Mouse (Mus musculus): ENCODE measurements at regions not wholly inside any gene's neighbourhood (a gene's known extent, or its start where the extent isn't known, plus 50 kb on each side); places are given as distances from the start of the nearest gene placed in this dataset.

GRCm38 (mm10) chr6:25471721-25472120, 218.8 kb downstream of the Gpr37 start:
- TF ChIP-seq CTCF (IDR thresholded peaks at IDR 0.05) = no peak
- in situ Hi-C loops (cut with MboI; ENCODE audit: low pct_unique_long_range_greater_than_20kb) = no loop called here
- H3K27me3 ChIP-seq = no peaks in the 10 kb centered on the region
- no peak for DNase-seq (ENCODE audit: low read depth, low spot score)
- POLR2A ChIA-PET = no interaction called here
- ATAC-seq = no peak
- CTCF ChIA-PET = no interaction called here

GRCm38 (mm10) chr6:25463011-25463410, 227.5 kb downstream of the Gpr37 start:
- POLR2A ChIA-PET = no interaction called here
- CTCF ChIA-PET = interaction anchor here (1.2 kb wide), 1 partner anchor 11 kb away, joined by 5 read pairs; no protein-coding TSS in a partner anchor

DNA sequence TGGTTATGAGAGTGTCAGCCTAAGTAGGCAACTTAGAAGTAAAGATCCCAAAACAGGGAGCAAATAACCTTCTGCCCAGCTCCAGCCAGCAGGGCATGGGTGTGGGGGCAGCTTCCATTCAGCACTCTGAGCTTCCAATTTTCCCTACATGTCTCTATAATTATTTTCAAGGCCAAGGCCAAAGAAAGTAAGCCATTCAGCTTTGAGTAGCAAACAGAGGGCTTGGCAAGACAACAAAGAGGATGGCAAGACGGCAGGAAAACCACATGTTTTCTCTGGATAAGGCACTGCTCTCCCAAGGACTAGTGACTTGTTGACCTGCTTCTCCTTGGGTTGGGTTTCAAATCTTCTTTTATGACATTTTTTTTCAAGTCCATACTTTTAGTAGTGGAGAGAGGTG, 240.1 kb downstream of the Gpr37 start:
- no peak for TF ChIP-seq CTCF (IDR thresholded peaks at IDR 0.05)
- DNase-seq (ENCODE audit: low read depth, low spot score) (no peak), ATAC-seq (no peak)
- in situ Hi-C loops (cut with MboI; ENCODE audit: low pct_unique_long_range_greater_than_20kb) = no loop called here
- no peaks in the 10 kb centered on the region for H3K27me3 ChIP-seq
- POLR2A ChIA-PET = no interaction called here
- CTCF ChIA-PET = no interaction called here

More at GRCm38 (mm10) chr6:25463011-25463410, 227.5 kb downstream of the Gpr37 start:
- in situ Hi-C loops (cut with MboI; ENCODE audit: low pct_unique_long_range_greater_than_20kb) = no loop called here
- TF ChIP-seq CTCF (IDR thresholded peaks at IDR 0.05) = no peak
- DNase-seq (ENCODE audit: low read depth, low spot score) (no peak), ATAC-seq (no peak)
- no peaks in the 10 kb centered on the region for H3K27me3 ChIP-seq

DNA sequence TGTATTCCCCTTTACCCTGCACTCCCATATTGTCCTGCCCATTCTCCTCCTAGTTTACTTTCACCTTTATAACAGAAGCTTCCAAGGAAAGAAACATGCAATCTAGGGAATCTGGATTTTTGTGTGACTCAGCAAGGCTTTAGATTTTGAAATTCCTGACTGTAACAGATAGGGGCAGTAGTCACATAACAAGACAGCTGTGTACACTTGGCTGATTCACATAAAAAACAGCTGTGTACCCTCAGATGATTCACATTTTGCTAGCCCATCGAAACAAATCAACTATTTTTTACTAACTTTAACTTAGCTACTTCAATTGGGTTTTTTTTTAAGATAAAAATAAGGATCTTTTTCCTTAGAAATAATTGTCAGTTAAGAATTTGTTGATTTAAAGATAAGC, 240.6 kb downstream of the Gpr37 start:
- POLR2A ChIA-PET = no interaction called here
- DNase-seq (ENCODE audit: low read depth, low spot score) = no peak
- in situ Hi-C loops (cut with MboI; ENCODE audit: low pct_unique_long_range_greater_than_20kb) = no loop called here
- CTCF ChIA-PET = no interaction called here
- no peaks in the 10 kb centered on the region for H3K27me3 ChIP-seq
- ATAC-seq = no peak
- no peak for TF ChIP-seq CTCF (IDR thresholded peaks at IDR 0.05)

DNA sequence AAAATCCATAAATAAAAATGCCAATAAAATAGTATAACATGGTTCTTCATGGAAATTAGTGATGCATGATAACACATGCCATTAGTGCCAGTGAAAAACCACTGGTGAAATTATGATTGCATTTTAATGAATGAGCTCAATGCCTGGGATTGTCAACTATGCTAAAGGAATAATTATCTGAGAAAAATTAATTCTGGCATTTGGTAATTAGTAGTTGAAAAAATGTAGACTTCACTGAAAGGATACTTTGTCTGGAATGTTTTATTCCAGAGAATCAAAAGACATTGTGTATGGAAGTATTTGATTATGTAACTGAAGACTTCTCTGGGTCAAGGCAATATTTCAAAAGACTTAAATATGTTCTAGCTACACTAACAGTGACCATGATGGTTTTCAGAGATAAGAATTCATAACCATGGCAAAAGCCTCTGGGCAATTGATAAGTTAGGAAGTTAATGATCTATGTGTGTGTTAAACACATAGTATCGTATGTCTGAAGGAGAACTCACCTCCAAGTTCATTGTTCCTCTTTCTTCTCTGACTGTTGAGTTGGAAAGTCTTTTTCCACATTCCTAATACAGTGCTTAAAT, 245.1 kb downstream of the Gpr37 start:
- TF ChIP-seq CTCF (IDR thresholded peaks at IDR 0.05) = no peak
- POLR2A ChIA-PET = no interaction called here
- DNase-seq (ENCODE audit: low read depth, low spot score) = no peak
- no peak for ATAC-seq
- no peaks in the 10 kb centered on the region for H3K27me3 ChIP-seq
- CTCF ChIA-PET = no interaction called here
- in situ Hi-C loops (cut with MboI; ENCODE audit: low pct_unique_long_range_greater_than_20kb) = no loop called here

DNA sequence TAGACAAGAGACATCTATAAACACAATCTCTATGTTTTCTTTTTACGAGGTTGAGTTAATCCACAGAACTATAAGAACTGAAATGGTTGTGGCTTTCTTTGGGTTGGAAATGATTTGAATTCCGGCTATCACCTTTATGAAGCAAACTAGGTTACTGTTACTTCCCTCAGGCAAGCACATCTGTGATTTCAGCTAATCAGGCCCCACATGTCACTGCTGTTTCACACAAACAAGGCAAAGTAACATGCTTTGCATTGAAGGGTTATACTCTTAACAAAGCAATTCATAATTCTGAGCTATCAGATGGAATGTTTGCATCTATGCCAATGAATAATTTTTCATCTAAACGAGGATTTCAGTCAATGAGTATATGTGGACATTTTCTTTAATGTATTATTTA, 246.4 kb downstream of the Gpr37 start:
- ATAC-seq (no peak), DNase-seq (ENCODE audit: low read depth, low spot score) (no peak)
- ChIA-PET POLR2A (no interaction called here), CTCF (no interaction called here)
- no peak for TF ChIP-seq CTCF (IDR thresholded peaks at IDR 0.05)
- in situ Hi-C loops (cut with MboI; ENCODE audit: low pct_unique_long_range_greater_than_20kb) = no loop called here
- no peaks in the 10 kb centered on the region for H3K27me3 ChIP-seq

DNA sequence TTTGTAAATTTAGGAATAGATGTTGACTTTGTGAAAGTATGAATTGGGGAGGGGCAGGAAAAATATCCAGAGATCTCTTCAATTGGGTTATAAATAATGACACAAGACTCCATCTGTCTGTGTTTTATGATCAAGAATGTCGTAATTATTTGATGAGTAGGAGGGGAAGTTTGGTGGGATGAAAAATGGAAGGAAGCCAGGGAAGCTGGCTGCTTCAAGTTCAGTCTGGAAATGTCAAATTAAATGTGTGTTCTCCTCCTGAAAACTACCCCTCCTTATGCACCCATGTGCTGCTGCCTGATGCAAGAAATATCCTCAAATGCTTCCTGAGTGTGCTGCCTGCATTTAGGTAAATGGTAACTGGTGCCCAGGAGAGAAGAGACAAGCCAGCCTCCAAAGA, 246.8 kb downstream of the Gpr37 start:
- POLR2A ChIA-PET = no interaction called here
- ATAC-seq = no peak
- in situ Hi-C loops (cut with MboI; ENCODE audit: low pct_unique_long_range_greater_than_20kb) = no loop called here
- TF ChIP-seq CTCF (IDR thresholded peaks at IDR 0.05) = no peak
- no peaks in the 10 kb centered on the region for H3K27me3 ChIP-seq
- CTCF ChIA-PET = no interaction called here
- no peak for DNase-seq (ENCODE audit: low read depth, low spot score)

DNA sequence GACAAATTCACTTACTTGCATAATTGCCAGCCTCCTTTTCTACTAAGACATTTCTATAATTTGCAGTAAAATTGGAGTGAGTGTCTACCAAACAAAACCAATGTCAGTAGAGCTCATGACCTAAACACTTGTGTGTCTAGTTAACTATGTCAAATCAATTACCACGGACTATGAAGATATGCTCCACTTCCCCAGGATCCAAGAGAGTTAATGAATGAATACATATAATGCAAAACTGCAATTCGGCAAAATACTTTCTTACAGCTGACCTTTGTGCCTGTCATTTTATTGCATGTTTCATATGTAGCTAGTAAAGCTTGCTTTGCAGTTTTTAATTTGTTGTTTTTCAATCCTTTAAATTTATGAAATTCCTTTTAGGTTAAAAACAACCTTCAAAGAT, 248.4 kb downstream of the Gpr37 start:
- ChIA-PET POLR2A (no interaction called here), CTCF (interaction anchor here (1.1 kb wide), 1 partner anchor 10 kb away, joined by 3 read pairs; no protein-coding TSS in a partner anchor)
- DNase-seq (ENCODE audit: low read depth, low spot score) = no peak
- in situ Hi-C loops (cut with MboI; ENCODE audit: low pct_unique_long_range_greater_than_20kb) = no loop called here
- ATAC-seq = no peak
- H3K27me3 ChIP-seq = no peaks in the 10 kb centered on the region
- no peak for TF ChIP-seq CTCF (IDR thresholded peaks at IDR 0.05)

GRCm38 (mm10) chr6:25437875-25438274, 252.7 kb downstream of the Gpr37 start:
- in situ Hi-C loops (cut with MboI; ENCODE audit: low pct_unique_long_range_greater_than_20kb) = no loop called here
- CTCF ChIA-PET = no interaction called here
- DNase-seq (ENCODE audit: low read depth, low spot score) = no peak
- no peak for ATAC-seq
- POLR2A ChIA-PET = no interaction called here
- no peak for TF ChIP-seq CTCF (IDR thresholded peaks at IDR 0.05)
- no peaks in the 10 kb centered on the region for H3K27me3 ChIP-seq

DNA sequence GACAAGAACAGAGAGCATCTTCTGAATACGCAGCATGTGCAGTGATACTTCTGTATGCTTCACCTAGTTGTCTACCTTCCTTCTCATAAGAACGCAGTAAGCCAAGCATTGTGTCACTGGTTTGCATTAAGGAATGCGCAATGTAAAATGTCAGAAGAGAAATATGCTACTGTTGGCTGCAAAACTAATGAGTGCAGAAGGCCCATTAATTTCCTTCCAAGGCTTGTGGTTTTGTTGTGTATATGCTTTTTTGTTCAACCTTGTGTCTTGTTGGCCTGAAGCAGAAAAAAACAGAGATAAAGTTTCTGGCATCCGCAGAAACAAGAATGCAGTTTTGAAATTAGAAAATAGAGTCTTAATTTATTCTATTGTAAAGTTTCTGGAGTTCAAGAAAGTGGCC, 261.5 kb downstream of the Gpr37 start:
- DNase-seq (ENCODE audit: low read depth, low spot score) = no peak
- in situ Hi-C loops (cut with MboI; ENCODE audit: low pct_unique_long_range_greater_than_20kb) = no loop called here
- POLR2A ChIA-PET = no interaction called here
- CTCF ChIA-PET = no interaction called here
- no peak for TF ChIP-seq CTCF (IDR thresholded peaks at IDR 0.05)
- no peaks in the 10 kb centered on the region for H3K27me3 ChIP-seq
- ATAC-seq = no peak

- in situ Hi-C loops (cut with MboI; ENCODE audit: low pct_unique_long_range_greater_than_20kb) = no loop called here
- ATAC-seq (no peak), DNase-seq (ENCODE audit: low read depth, low spot score) (no peak)
- POLR2A ChIA-PET = no interaction called here
- CTCF ChIA-PET = no interaction called here
- H3K27me3 ChIP-seq = no peaks in the 10 kb centered on the region
- TF ChIP-seq CTCF (IDR thresholded peaks at IDR 0.05) = no peak
Measured at GRCm38 (mm10) chr6:25418820-25419219, 271.7 kb downstream of the Gpr37 start.

GRCm38 (mm10) chr6:25389841-25390240, 300.7 kb downstream of the Gpr37 start:
- in situ Hi-C loops (cut with MboI; ENCODE audit: low pct_unique_long_range_greater_than_20kb) = no loop called here
- no peaks in the 10 kb centered on the region for H3K27me3 ChIP-seq
- CTCF ChIA-PET = no interaction called here
- ATAC-seq (no peak), DNase-seq (ENCODE audit: low read depth, low spot score) (no peak)
- POLR2A ChIA-PET = no interaction called here
- TF ChIP-seq CTCF (IDR thresholded peaks at IDR 0.05) = no peak
